Mouse (Mus musculus) skeletal muscle tissue, adult 2 months (tissue): ENCODE results near the gene C2cd2l.
"Not testable (repeated sequence)": the region's sequence is repeated elsewhere in the genome, so short reads cannot be mapped to it uniquely, and the experiment has no call there.

Source experiments
- DNase-seq: peaks from one replicate; pipeline ENCODE4 v3.0.0-alpha.2; 2012; ENCODE audit warnings: low read depth, low spot score

The C2cd2l gene

GRCm38 (mm10) chr9:44336513-44336912 lies 16.4 kb upstream of the C2cd2l start:
- not testable (repeated sequence) for DNase-seq

- DNase-seq = no peak
Observed at GRCm38 (mm10) chr9:44336093-44336406, 16.0 kb upstream of the C2cd2l start.

- no peak for DNase-seq
Observed at GRCm38 (mm10) chr9:44335331-44336092, 15.4 kb upstream of the C2cd2l start.

GRCm38 (mm10) chr9:44334396-44335330 lies 14.6 kb upstream of the C2cd2l start, which contains the start of gene H2afx:
Gene H2afx, plus strand, starts transcription at chr9:44334694.
- DNase-seq = peak; percentile 100

GRCm38 (mm10) chr9:44332918-44333638 lies 13.0 kb upstream of the C2cd2l start:
- no peak for DNase-seq

GRCm38 (mm10) chr9:44330736-44331135 lies 10.7 kb upstream of the C2cd2l start:
- no peak for DNase-seq

- no peak for DNase-seq
Observed at GRCm38 (mm10) chr9:44327926-44328325, 7.8 kb upstream of the C2cd2l start.

GRCm38 (mm10) chr9:44327064-44327711 lies 7.1 kb upstream of the C2cd2l start:
- DNase-seq = no peak

GRCm38 (mm10) chr9:44326371-44327063 lies 6.4 kb upstream of the C2cd2l start:
- DNase-seq = peak; percentile 84

- DNase-seq = no peak
Observed at GRCm38 (mm10) chr9:44325768-44326370, 5.8 kb upstream of the C2cd2l start, which contains the start of gene Dpagt1. Gene Dpagt1, plus strand, starts transcription at chr9:44326019.

- not testable (repeated sequence) for DNase-seq
Observed at GRCm38 (mm10) chr9:44325032-44325767, 5.1 kb upstream of the C2cd2l start.

GRCm38 (mm10) chr9:44324147-44324546 lies 4.1 kb upstream of the C2cd2l start:
- DNase-seq = no peak

- not testable (repeated sequence) for DNase-seq
Observed at GRCm38 (mm10) chr9:44323656-44324055, 3.6 kb upstream of the C2cd2l start.

- no peak for DNase-seq
Observed at GRCm38 (mm10) chr9:44320799-44321133, 681 bp upstream of the C2cd2l start.

- DNase-seq = no peak
Observed at GRCm38 (mm10) chr9:44319105-44319886, 789 bp downstream of the C2cd2l start.

GRCm38 (mm10) chr9:44318826-44319095 lies 1.3 kb downstream of the C2cd2l start:
- no peak for DNase-seq

- no peak for DNase-seq
Observed at GRCm38 (mm10) chr9:44318076-44318825, 1.8 kb downstream of the C2cd2l start.

- no peak for DNase-seq
Observed at GRCm38 (mm10) chr9:44317452-44317851, 2.6 kb downstream of the C2cd2l start.
